Mouse (Mus musculus) Patski (cell line): Measurements from ENCODE around the gene Mxi1. TPM values are rescaled to one million over a fixed set of nuclear protein-coding genes. Genes with fewer than 3 reads are reported as not detected.
A peak's percentile ranks its signal among the peaks of the same experiment; 100 is the strongest.

Experiments
- ATAC-seq: fragments of 100-300 bp; one replicate; pipeline ENCODE4 v1.8.0; 2021
- CTCF ChIA-PET: fragments of 350-600 bp; sonication (Branson Sonifier 250); formaldehyde crosslinking; loops from one replicate; lab custom pipeline; 2022; ENCODE audit warnings: inconsistent platforms; lab: Charles Lee
- POLR2A ChIA-PET: fragments of 350-600 bp; sonication (Branson Sonifier 250); formaldehyde crosslinking; loops from one replicate; lab custom pipeline; 2022; ENCODE audit warnings: antibody characterized with exemption, inconsistent platforms; lab: Charles Lee
- DNase-seq: peaks from one replicate; pipeline ENCODE4 v3.0.0-alpha.2; 2011; ENCODE audit warnings: low read depth, low spot score
- H3K27me3 ChIP-seq: fragments of 371-371 bp; one replicate; pipeline ENCODE4 v1.5.1; 2021
- CTCF ChIP-seq: fragments of 100-300 bp; IDR thresholded peaks from one replicate; pipeline ENCODE4 v1.5.1; 2021
- in situ Hi-C: fragments of 300-500 bp; cut with MboI; formaldehyde crosslinking; loops from 3 replicates; pipeline ENCODE4 v1.11.1; 2018; ENCODE audit warnings: low pct_unique_long_range_greater_than_20kb, mixed read lengths
- polyA plus RNA-seq: library from polyadenylated mRNA; unstranded; gene quantifications from one replicate; pipeline ENCODE4 v1.2.3, GENCODE M21; 2021

The Mxi1 gene
- polyA plus RNA-seq, 1 experiment from 2014 or later = 92.8 TPM

- ATAC-seq (no peak), DNase-seq (no peak)
- H3K27me3 ChIP-seq = no peaks in the 10 kb centered on the region
- ChIA-PET CTCF (interaction anchor here (0.9 to 1.1 kb wide), 2 partner anchors 12 to 78 kb away, joined by 3 read pairs; no protein-coding TSS in a partner anchor), POLR2A (interaction anchor here (0.6 kb wide), 1 partner anchor 28 kb away, joined by 5 read pairs; no protein-coding TSS in a partner anchor)
- no peak for TF ChIP-seq CTCF
- in situ Hi-C loops = no loop called here
Measured at GRCm38 (mm10) chr19:53321273-53321672, 11.0 kb downstream of the Mxi1 start.

GRCm38 (mm10) chr19:53322438-53323048 is 12.2 kb downstream of the Mxi1 start:
- H3K27me3 ChIP-seq = no peaks in the 10 kb centered on the region
- no peak for DNase-seq
- in situ Hi-C loops = no loop called here
- ATAC-seq = no peak
- no peak for TF ChIP-seq CTCF
- ChIA-PET POLR2A (no interaction called here), CTCF (interaction anchor here (1.1 to 1.5 kb wide), 3 partner anchors 11 to 66 kb away, joined by 4 read pairs; no protein-coding TSS in a partner anchor)

GRCm38 (mm10) chr19:53324866-53325265 is 14.5 kb downstream of the Mxi1 start:
- no peak for TF ChIP-seq CTCF
- no peak for DNase-seq
- no peak for ATAC-seq
- POLR2A ChIA-PET = interaction anchor here (0.8 to 1.3 kb wide), 2 partner anchors 10 to 14 kb away, joined by 3 read pairs; no protein-coding TSS in a partner anchor
- in situ Hi-C loops = no loop called here
- no peaks in the 10 kb centered on the region for H3K27me3 ChIP-seq
- CTCF ChIA-PET = interaction anchor here (1.2 to 2.3 kb wide), 5 partner anchors 10 to 70 kb away, joined by 3 to 8 read pairs (median 4); partner anchors contain the start of gene Mxi1

GRCm38 (mm10) chr19:53325578-53326295 is 15.4 kb downstream of the Mxi1 start:
- no peak for DNase-seq
- H3K27me3 ChIP-seq = no peaks in the 10 kb centered on the region
- no peak for TF ChIP-seq CTCF
- CTCF ChIA-PET = interaction anchor here (1.5 to 2.3 kb wide), 2 partner anchors 11 to 12 kb away, joined by 3 to 8 read pairs; no protein-coding TSS in a partner anchor
- ATAC-seq = peak; percentile 65
- POLR2A ChIA-PET = interaction anchor here (0.7 to 1.1 kb wide), 4 partner anchors 14 to 66 kb away, joined by 3 to 4 read pairs (median 3); no protein-coding TSS in a partner anchor
- in situ Hi-C loops = no loop called here

- no peak for TF ChIP-seq CTCF
- DNase-seq = no peak
- CTCF ChIA-PET = interaction anchor here (0.8 to 1.2 kb wide), 3 partner anchors 9 to 23 kb away, joined by 3 read pairs; no protein-coding TSS in a partner anchor
Measured at GRCm38 (mm10) chr19:53328116-53328515, 17.8 kb downstream of the Mxi1 start.

GRCm38 (mm10) chr19:53329221-53329991 is 19.1 kb downstream of the Mxi1 start:
- POLR2A ChIA-PET = interaction anchor here (1.0 to 1.8 kb wide), 2 partner anchors 19 to 40 kb away, joined by 4 to 7 read pairs; partner anchors contain the start of gene Mxi1
- no peaks in the 10 kb centered on the region for H3K27me3 ChIP-seq
- in situ Hi-C loops = no loop called here
- CTCF ChIA-PET = interaction anchor here (0.7 to 1.1 kb wide), 3 partner anchors 18 to 40 kb away, joined by 3 read pairs; no protein-coding TSS in a partner anchor
- ATAC-seq = peak; percentile 65
- TF ChIP-seq CTCF = peak; percentile 100
- DNase-seq = no peak

More at GRCm38 (mm10) chr19:53328116-53328515, 17.8 kb downstream of the Mxi1 start:
- ATAC-seq = no peak
- no peaks in the 10 kb centered on the region for H3K27me3 ChIP-seq
- in situ Hi-C loops = no loop called here
- POLR2A ChIA-PET = no interaction called here

GRCm38 (mm10) chr19:53329992-53330381 is 19.7 kb downstream of the Mxi1 start:
- CTCF ChIA-PET = interaction anchor here (0.7 to 1.1 kb wide), 3 partner anchors 19 to 39 kb away, joined by 3 read pairs; no protein-coding TSS in a partner anchor
- POLR2A ChIA-PET = interaction anchor here (1.0 to 1.8 kb wide), 2 partner anchors 19 to 40 kb away, joined by 4 to 7 read pairs; partner anchors contain the start of gene Mxi1
- DNase-seq (no peak), ATAC-seq (peak; percentile 44)
- no peak for TF ChIP-seq CTCF
- in situ Hi-C loops = loop anchor here (5.0 kb wide), 1 partner anchor 42 kb away; the partner anchor contains the start of gene Gm10197
- H3K27me3 ChIP-seq = no peaks in the 10 kb centered on the region

GRCm38 (mm10) chr19:53331882-53332500 is 21.7 kb downstream of the Mxi1 start:
- H3K27me3 ChIP-seq = no peaks in the 10 kb centered on the region
- in situ Hi-C loops = loop anchor here (5.0 kb wide), 1 partner anchor 40 kb away; the partner anchor contains the start of gene Gm10197
- POLR2A ChIA-PET = no interaction called here
- DNase-seq = no peak
- CTCF ChIA-PET = interaction anchor here (1.0 to 3.7 kb wide), 2 partner anchors 15 to 37 kb away, joined by 3 to 11 read pairs; no protein-coding TSS in a partner anchor
- no peak for ATAC-seq
- no peak for TF ChIP-seq CTCF

- DNase-seq (no peak), ATAC-seq (peak; percentile 58)
- CTCF ChIA-PET = interaction anchor here (1.4 to 3.7 kb wide), 3 partner anchors 11 to 35 kb away, joined by 3 to 11 read pairs (median 4); no protein-coding TSS in a partner anchor
- no peak for TF ChIP-seq CTCF
- no peaks in the 10 kb centered on the region for H3K27me3 ChIP-seq
- in situ Hi-C loops = loop anchor here (5.0 kb wide), 1 partner anchor 39 kb away; the partner anchor contains the start of gene Gm10197
- POLR2A ChIA-PET = interaction anchor here (1.0 kb wide), 2 partner anchors 18 to 21 kb away, joined by 4 read pairs; no protein-coding TSS in a partner anchor
Measured at GRCm38 (mm10) chr19:53333730-53334129, 23.4 kb downstream of the Mxi1 start.
